Mouse (Mus musculus) central nervous system, embryonic 18 days (tissue): ENCODE measurements around the gene Gtdc1. TPM values are rescaled to one million over a fixed set of nuclear protein-coding genes. Genes with fewer than 3 reads are reported as not detected.

Experiments
- polyA plus RNA-seq: library from polyadenylated mRNA; depleted of rRNA; stranded (reverse); fragments of >200 nt; gene quantifications from 2 replicates; pipeline ENCODE4 v1.2.3, GENCODE M21; 2012; rRNA removed

The Gtdc1 gene
- 42.4 and 44.5 TPM in 2 replicates for polyA plus RNA-seq

GRCm38 (mm10) chr2:44927482-44927811 lies at the start of gene Gtdc1:
Gene Gtdc1 (minus strand): TSS chr2:44927657.

Other genes starting within 250 kb of the Gtdc1 start
- 59.8 and 63.3 TPM in 2 replicates for gene Zeb2, start 189.7 kb upstream of the Gtdc1 start, polyA plus RNA-seq